Mouse (Mus musculus) embryo, embryonic 11 days (tissue): ENCODE results near the gene Zkscan6.
A peak's percentile ranks its signal among the peaks of the same experiment; 100 is the strongest.

Experiments used
- DNase-seq: peaks from one replicate; pipeline ENCODE4 v3.0.0-alpha.2; 2015

The Zkscan6 gene

GRCm38 (mm10) chr11:65806909-65807504 is at the start of gene Zkscan6:
TSS of gene Zkscan6 (plus strand) at chr11:65807175.
- DNase-seq: peak; percentile 94

DNA sequence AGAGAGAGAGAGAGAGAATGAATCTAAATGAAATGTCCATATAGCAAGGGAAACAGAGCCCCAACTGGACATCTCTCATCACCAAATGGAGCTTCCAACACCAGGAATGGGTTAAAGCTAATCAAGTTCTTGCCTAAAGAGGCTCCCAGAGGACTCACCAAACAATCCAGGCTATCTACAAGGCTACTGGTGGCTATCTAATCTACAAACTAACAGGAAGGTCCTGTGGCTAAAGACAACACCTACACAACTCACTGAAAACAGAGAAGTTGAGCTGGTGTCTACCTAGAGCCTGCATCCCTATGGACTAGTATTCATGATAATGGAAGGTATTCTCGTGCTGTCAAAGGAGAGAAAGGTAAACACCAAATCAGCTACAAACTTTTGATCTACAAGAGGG is 47.6 kb upstream of the Zkscan6 start:
- no peak for DNase-seq

DNA sequence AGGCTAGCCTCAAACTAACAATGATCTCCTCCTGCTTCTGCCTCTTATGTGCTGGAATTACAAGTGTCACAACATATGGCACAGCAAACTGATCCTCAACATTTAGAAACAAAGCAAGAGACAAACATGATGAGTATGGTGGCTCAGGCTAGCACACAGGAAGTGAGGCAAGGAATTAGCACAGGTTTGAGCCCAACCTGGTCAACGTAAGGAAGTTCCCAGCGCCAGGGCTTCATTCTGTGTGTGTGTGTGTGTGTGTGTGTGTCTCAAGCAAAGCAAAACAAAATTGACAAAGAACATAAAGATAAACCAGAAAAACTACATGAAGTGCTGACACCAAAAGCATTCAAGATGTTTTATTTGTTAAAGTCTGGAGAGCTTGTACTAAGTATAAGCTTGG is 46.1 kb upstream of the Zkscan6 start:
- DNase-seq: no peak

- DNase-seq: no peak
Measured at GRCm38 (mm10) chr11:65768445-65768844, 38.5 kb upstream of the Zkscan6 start.

- DNase-seq: no peak
Measured at GRCm38 (mm10) chr11:65769990-65770389, 37.0 kb upstream of the Zkscan6 start.

GRCm38 (mm10) chr11:65771546-65771945 is 35.4 kb upstream of the Zkscan6 start:
- no peak for DNase-seq

GRCm38 (mm10) chr11:65773535-65773934 is 33.4 kb upstream of the Zkscan6 start:
- DNase-seq: no peak

DNA sequence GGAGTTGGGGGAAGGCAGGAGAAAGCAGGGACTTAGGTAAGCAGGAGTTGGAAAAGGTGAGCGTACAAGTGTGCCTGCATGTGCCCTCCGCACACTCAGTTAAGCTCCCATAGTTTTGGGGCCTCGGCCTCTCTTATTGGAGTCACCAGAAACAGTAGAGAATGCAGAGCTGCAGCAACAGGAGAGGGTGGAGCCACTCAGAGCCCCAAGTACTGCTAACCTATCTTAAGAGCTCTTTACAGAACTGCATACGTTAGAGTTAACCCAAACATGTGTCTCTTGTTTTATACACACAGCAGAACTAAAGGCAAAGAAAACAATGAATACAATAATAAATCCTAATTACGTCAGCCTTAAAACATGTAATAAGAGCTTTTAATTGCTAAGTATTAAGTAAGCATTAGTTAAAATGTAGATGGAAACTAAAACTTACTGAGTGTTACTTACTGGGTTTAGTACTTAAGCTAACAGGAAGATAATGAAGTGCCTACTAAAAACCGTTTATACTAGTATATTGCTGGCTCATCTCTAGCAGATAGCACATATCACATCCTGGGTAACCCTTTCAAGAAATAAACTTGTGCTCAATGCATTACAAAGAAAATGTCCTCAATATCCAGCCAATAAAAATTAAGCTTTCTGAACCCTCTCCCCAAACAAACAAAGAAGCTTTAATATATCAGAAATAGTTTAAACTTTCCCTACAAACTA is 32.9 kb upstream of the Zkscan6 start:
- no peak for DNase-seq

GRCm38 (mm10) chr11:65776906-65777611 is 29.9 kb upstream of the Zkscan6 start:
- DNase-seq: no peak

DNA sequence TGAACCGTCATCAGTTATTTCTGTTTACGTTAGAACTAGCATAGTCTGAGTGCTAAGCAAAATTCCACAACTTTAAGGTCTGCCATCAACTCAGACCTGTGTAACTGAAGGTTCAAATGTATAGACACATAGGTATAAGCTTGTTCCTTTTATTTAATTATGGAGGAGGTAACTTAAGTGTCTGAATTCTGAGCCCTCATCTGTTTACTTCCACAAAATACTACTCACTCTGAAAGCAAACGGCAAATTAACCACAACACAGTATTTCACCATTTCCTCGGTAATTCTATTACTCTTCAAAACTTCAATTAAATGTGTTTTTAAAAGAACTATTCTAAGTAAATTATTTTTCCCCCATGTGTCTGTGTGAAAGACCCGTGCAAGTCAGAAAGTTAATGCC is 29.2 kb upstream of the Zkscan6 start:
- DNase-seq: no peak

DNA sequence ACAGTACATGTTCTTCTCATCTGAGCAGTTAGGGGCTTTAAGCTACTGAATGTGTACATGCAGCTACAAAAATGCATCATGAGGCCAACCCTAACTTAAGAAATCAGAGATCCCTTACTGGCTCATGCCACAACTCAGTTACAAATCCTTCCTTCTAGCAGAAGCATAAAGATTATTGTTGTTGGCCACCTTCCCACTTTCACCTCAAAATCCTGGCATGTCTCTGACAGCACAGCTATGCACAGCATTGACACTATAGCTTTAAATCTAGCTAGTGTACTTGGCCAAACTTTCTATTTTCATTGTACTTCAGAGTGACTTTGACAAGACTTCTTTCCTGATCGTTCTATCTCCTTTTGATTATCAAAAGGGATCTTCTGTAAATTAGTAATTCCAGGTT is 27.9 kb upstream of the Zkscan6 start:
- DNase-seq: no peak

- DNase-seq: no peak
Measured at GRCm38 (mm10) chr11:65779578-65779977, 27.4 kb upstream of the Zkscan6 start.

GRCm38 (mm10) chr11:65781596-65781995 is 25.4 kb upstream of the Zkscan6 start:
- no peak for DNase-seq

DNA sequence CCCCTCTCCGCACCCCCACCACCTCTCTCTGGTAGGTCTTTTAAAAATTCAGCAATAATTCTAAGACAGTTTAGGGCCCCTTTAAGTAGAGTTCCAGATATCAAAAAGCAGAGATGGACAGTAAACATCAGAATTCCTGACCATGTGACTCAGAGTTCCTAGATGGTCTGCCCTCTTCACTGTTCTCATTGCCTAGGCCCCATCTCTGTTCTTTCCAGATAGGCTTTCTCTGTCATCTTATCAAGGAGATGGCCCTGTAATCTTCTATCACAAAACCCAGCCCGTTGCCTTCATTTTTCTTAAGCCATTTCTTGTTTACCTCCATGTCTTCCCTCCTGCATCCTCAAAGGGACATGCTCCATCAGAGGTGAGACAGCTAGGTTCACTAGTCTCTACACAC is 20.8 kb upstream of the Zkscan6 start:
- DNase-seq: no peak

GRCm38 (mm10) chr11:65787421-65788151 is 19.4 kb upstream of the Zkscan6 start:
- peak; percentile 47 for DNase-seq

DNA sequence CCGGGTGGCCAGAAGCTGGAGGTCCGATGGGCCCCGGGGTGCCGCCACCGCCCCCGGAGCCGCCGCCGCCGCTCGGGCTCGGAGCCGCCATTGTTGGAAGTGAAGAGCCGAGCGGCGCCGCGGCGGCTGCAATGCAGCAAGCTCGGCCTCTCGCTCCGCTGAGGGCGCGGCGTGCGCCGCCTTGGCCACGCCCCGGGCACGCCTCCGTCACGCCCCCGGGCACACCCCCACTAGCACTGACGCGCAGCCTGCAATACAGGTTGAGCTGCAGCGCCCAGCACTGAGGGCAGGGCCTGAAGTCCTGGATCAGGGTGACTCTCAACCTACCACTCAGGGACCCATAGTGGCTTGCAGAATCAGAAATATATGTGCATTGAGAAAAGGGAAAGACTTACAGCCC is 18.8 kb upstream of the Zkscan6 start, which contains the start of gene Map2k4:
Map2k4 (minus strand) TSS at position 144 of the 400 bp plus-strand sequence.
- DNase-seq: peak; percentile 94

GRCm38 (mm10) chr11:65794428-65795219 is 12.4 kb upstream of the Zkscan6 start:
- no peak for DNase-seq

- DNase-seq: no peak
Measured at GRCm38 (mm10) chr11:65795896-65796295, 11.1 kb upstream of the Zkscan6 start.

GRCm38 (mm10) chr11:65801899-65802298 is 5.1 kb upstream of the Zkscan6 start:
- no peak for DNase-seq

DNA sequence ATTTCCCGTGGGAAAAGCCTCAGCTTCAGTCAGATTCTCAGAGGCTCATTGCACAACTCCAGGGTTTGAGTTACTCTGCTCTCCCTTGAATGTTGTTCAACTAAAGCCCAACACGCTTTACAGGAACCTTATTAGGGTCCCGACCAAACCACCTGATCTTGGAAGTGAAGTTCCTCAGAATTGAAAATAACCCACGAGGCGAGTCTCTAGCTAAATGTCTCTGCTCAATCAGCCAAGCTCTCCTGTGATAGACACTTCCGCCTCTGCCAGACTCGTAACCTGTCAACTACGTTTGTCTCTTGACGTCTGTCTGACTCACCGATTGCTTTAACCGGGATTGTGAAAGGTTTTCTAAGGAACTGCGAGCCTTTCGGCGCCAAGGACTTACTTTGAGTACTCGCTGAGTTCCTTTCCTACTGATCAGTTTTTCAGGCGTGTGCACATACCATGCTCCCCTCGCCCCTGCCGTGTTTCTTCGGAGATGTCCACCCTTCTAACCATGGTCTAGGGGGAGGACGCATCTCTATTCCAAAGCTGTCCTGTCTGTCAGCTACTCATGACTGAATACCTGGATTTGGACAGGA is 562 bp upstream of the Zkscan6 start:
- peak; percentile 34 for DNase-seq

DNA sequence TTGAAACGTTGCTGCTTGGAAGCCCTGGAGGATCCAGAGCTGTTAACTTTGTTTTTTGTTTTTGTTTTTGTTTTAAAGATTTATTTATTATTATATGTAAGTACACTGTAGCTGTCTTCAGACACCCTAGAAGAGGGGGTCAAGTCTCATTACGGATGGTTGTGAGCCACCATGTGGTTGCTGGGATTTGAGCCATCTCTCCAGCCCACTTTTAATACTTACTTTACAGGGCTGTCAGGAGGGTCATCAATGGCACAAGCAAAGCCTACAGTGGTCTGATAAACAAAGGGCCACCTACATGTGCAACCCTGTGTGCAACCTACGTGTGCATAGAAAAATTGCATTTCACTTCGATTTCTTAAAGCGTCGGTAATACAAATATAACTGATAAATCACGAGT is 626 bp downstream of the Zkscan6 start:
- DNase-seq: no peak

DNA sequence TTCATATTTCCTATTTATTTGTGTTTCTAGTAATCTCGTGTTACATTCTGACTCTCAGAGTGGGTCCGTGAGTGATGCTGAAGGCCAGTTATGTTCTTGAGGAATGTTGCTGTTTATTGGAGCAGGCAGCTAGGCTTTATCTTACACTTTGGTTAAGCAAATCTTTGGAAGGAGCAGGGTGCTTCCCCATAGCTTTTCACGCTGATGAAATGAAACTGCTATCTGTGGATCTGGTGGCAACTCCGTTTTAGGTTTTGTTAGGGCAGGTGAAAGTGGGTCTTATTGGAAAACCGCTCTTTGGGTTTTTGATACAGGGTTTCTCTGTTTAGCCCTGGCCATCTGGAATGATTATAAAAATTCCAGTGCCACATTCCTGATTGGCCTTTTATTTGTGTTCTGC is 5.1 kb downstream of the Zkscan6 start:
- no peak for DNase-seq
